Mouse (Mus musculus) kidney, postnatal 0 days (tissue): ENCODE data around the gene Sbsn. TPM values are rescaled to one million over a fixed set of nuclear protein-coding genes. Genes with fewer than 3 reads are reported as not detected.
"Not testable (repeated sequence)": the region's sequence is repeated elsewhere in the genome, so short reads cannot be mapped to it uniquely, and the experiment has no call there.

Source experiments
- ATAC-seq: fragments of 200-750 bp; cut with Nextera tagmentation; replicated peaks from 2 replicates; pipeline ENCODE4 v1.8.0; 2017; ENCODE audit warnings: low read depth, moderate number of reproducible peaks, moderate TSS enrichment, moderate library complexity; ENCODE audit not compliant: low FRiP score
- DNase-seq: peaks from one replicate; pipeline ENCODE4 v3.0.0-alpha.2; 2016; ENCODE audit warnings: low spot score
- H3K27ac ChIP-seq: fragments of 300-500 bp; sonication (generic); 2 replicates; pipeline ENCODE4 v1.5.1; 2014; ENCODE audit warnings: mild to moderate bottlenecking
- H3K27me3 ChIP-seq: fragments of 300-500 bp; sonication (generic); 2 replicates; pipeline ENCODE4 v1.6.1; 2014; ENCODE audit warnings: low read length, mixed read lengths; ENCODE audit not compliant: insufficient read depth
- H3K36me3 ChIP-seq: fragments of 300-500 bp; sonication (generic); 2 replicates; pipeline ENCODE4 v1.6.1; 2014; ENCODE audit warnings: low read length, mixed read lengths; ENCODE audit not compliant: insufficient read depth
- H3K4me1 ChIP-seq: fragments of 300-500 bp; sonication (generic); replicated peaks from 2 replicates; pipeline ENCODE4 v1.6.1; 2014; ENCODE audit warnings: antibody characterized with exemption, low read length, mixed read lengths; ENCODE audit not compliant: insufficient read depth
- H3K4me2 ChIP-seq: fragments of 300-500 bp; sonication (generic); 2 replicates; pipeline ENCODE4 v1.6.1; 2014; ENCODE audit warnings: mild to moderate bottlenecking, low read length, moderate library complexity, mixed read lengths
- H3K4me3 ChIP-seq: fragments of 300-500 bp; sonication (generic); replicated peaks from 2 replicates; pipeline ENCODE4 v1.5.1; 2014; ENCODE audit warnings: low read depth, low read length
- H3K9ac ChIP-seq: fragments of 300-500 bp; sonication (generic); 2 replicates; pipeline ENCODE4 v1.6.1; 2014; ENCODE audit warnings: low read depth, low read length
- H3K9me3 ChIP-seq: fragments of 300-500 bp; sonication (generic); replicated peaks from 2 replicates; pipeline ENCODE4 v1.6.1; 2016; ENCODE audit warnings: low read length, inconsistent platforms, mixed read lengths
- CTCF ChIP-seq: IDR thresholded peaks from 2 replicates; pipeline ENCODE4 v1.5.1; 2016; ENCODE audit warnings: antibody characterized with exemption, low read depth, mild to moderate bottlenecking, moderate library complexity
- WGBS: fragments of 180-500 bp; shearing (Covaris S2); extraction: QIAGEN DNeasy Blood & Tissue Kit; methylation state at CpG from one replicate; pipeline ENCODE4 v1.1.7; 2014; 5-methylcytosine and 5-hydroxymethylcytosine counted together
- polyA plus RNA-seq: library from polyadenylated mRNA; unstranded; fragments of >200 nt; fragmentation: Nextera tagmentation; extraction: Ambion mirVana; gene quantifications from 2 replicates; pipeline ENCODE4 v1.2.1, GENCODE M21; 2015

Gene Sbsn
- polyA plus RNA-seq, 1 experiment from 2014 or later = 2.5 TPM

DNA sequence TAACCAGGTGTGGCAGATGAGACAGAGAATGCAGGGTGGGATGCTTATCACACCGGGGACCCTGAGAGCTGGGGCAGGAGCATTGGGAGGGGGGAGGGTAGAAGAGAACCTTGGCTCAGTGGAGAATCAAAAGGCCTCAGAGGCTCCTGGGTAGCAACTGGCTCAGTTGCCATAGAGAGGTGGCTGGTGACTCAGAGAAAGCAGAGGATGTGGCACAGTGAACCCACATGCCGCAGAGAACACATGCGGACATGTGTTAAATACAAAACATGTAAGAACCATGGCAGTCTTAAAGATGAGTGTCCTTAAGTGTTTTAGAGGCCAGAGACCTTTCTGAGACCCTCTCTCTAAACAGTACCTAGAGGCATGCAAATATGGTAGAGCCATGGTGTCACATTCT lies 15.1 kb upstream of the Sbsn start:
- Histone ChIP-seq H3K9me3 (no peaks in the 10 kb centered on the region), H3K4me1 (no peaks in the 10 kb centered on the region; the same call in 1 of the 2 replicates), H3K27me3 (no peaks in the 10 kb centered on the region), H3K9ac (no peak overlapping the region), H3K27ac (no peak overlapping the region), H3K4me3 (no peak overlapping the region), H3K4me2 (no peak overlapping the region), H3K36me3 (peaks cover 15% of the 10 kb centered on the region; the same call in 1 of the 2 replicates)
- ATAC-seq (no peak), DNase-seq (no peak)
- 93% methylated on average over 3 of the region's 3 CpGs for WGBS
- TF ChIP-seq CTCF = no peak

DNA sequence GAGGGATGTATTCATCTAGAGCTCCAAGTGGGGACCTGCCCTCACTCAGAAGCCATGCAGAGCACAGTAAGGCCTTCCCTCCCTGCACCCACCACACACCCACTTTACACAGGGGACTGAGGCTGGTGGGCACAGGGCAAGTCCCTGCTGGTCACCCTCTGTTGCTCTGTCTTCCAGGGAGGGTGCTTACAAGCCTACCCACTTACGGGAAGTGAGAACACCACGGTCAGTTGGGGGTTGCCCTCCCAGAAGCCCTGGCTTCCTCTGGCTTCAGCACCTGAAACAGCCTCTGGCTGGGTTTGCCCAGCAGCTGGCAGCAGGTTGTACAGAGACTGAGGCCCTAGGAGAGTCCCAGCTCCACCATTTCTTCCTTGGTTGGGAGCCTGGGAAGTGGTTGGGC lies 8.7 kb upstream of the Sbsn start:
- not testable (repeated sequence) for ATAC-seq, DNase-seq, H3K4me2 ChIP-seq, H3K4me1 ChIP-seq, H3K36me3 ChIP-seq, H3K9me3 ChIP-seq, H3K27me3 ChIP-seq, H3K4me3 ChIP-seq, H3K9ac ChIP-seq, H3K27ac ChIP-seq
- WGBS = 56% methylated on average over 2 of the region's 2 CpGs

DNA sequence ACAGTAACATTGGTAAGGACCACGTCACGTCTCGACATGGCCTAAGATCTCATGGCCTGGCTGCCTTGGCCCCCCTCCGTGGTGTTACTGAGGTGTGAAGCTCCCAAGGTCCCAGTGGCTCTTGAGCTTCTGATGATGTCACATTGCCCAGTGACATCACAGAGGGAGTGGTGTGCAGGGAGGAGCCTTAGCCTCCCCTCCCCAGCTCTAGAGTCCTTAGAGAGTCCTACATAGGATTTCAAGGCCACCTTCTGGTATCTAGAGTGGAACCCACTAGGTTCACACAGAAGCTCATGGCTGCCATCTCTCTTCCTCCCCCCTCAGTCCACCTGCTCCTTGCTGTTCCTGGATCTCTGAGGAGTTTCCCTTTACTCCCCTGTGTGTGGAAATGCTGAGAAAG lies 7.7 kb upstream of the Sbsn start, which contains the start of gene Gapdhs:
Gene Gapdhs, minus strand, starts transcription at position 65 of the 400 bp plus-strand sequence.
- not testable (repeated sequence) for DNase-seq, ATAC-seq, H3K4me2 ChIP-seq, H3K27me3 ChIP-seq, H3K36me3 ChIP-seq, H3K27ac ChIP-seq, H3K9ac ChIP-seq, H3K4me1 ChIP-seq, H3K4me3 ChIP-seq, H3K9me3 ChIP-seq
- 100% methylated on average over 1 of the region's 4 CpGs for WGBS

DNA sequence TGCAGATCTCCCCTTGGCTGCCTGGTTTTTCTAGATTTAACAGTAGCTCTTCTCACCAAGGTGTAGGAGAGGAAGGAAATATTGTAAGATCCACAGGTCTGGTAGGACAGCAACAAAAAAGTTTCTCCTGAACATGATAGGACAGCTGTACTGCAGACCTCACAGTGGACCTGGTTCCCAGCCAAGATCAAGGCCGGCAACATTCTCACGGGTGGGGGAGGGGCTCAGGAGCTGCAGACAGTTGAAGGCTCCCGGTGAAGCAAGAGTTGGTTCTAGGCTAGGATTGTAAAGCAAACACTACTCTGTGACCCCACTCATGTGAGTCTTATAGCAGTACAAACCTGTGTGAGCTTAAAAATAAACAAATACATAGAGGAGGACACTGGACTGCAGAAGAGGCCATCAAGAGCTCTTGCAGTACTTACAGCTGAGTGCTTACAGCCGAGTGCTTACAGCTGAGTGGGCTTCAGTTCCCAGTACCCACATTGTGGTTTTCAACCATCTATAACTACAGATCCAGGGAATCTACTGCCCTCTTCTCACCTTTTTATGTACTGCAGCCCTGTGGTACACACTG lies 7.2 kb upstream of the Sbsn start:
- no peak overlapping the region for H3K4me3 ChIP-seq
- no peaks in the 10 kb centered on the region for H3K27me3 ChIP-seq
- H3K4me2 ChIP-seq = no peak overlapping the region
- H3K27ac ChIP-seq = no peak overlapping the region
- no peak for ATAC-seq
- H3K36me3 ChIP-seq = no peaks in the 10 kb centered on the region
- H3K4me1 ChIP-seq = no peaks in the 10 kb centered on the region
- WGBS = 27% methylated on average over 4 of the region's 4 CpGs
- no peaks in the 10 kb centered on the region for H3K9me3 ChIP-seq
- TF ChIP-seq CTCF = no peak
- H3K9ac ChIP-seq = no peak overlapping the region
- no peak for DNase-seq

DNA sequence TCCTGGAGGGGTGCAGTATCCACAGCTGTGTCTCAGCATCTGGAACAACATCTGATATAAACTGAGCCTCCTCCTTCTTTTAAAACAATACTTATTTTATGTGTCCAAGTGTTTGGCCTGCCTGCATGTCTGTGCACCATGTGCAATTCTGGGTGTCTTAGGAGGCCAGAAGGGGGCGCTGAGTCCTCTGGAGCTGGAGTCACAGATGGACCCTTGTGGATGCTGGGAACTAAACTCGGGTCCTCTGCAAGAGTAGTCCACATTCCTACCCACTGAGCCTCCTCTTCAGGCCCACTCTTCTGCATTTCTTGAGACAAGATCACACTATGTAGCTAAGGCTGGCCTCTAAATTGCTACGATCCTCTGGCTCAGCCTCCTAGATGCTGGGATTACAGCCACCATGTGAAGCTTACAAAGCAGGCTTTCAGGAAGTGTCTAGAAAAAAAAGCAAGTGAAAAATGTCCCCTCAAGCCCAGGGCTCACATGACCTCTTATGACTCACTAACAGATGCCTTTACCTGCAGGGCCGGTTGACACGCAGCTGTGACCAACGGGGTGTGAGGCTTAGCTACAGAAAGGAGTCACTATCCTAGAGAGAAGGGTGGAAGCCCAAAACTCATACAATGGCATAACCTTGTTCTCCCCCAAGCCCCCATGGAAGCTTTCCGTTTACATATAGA lies 3.6 kb upstream of the Sbsn start:
- DNase-seq = no peak
- H3K27ac ChIP-seq = no peak overlapping the region
- TF ChIP-seq CTCF = 0 out of 2 replicates have a peak, but pooled peaks have one; percentile 18
- H3K4me1 ChIP-seq = 0 out of 2 replicates have a peak, but pooled peaks cover 4% of the 10 kb centered on the region
- H3K36me3 ChIP-seq = no peaks in the 10 kb centered on the region
- WGBS = 80% methylated on average over 7 of the region's 7 CpGs
- H3K4me2 ChIP-seq = no peak overlapping the region
- no peak overlapping the region for H3K9ac ChIP-seq
- H3K4me3 ChIP-seq = no peak overlapping the region
- no peak for ATAC-seq
- no peaks in the 10 kb centered on the region for H3K27me3 ChIP-seq
- H3K9me3 ChIP-seq = no peaks in the 10 kb centered on the region

DNA sequence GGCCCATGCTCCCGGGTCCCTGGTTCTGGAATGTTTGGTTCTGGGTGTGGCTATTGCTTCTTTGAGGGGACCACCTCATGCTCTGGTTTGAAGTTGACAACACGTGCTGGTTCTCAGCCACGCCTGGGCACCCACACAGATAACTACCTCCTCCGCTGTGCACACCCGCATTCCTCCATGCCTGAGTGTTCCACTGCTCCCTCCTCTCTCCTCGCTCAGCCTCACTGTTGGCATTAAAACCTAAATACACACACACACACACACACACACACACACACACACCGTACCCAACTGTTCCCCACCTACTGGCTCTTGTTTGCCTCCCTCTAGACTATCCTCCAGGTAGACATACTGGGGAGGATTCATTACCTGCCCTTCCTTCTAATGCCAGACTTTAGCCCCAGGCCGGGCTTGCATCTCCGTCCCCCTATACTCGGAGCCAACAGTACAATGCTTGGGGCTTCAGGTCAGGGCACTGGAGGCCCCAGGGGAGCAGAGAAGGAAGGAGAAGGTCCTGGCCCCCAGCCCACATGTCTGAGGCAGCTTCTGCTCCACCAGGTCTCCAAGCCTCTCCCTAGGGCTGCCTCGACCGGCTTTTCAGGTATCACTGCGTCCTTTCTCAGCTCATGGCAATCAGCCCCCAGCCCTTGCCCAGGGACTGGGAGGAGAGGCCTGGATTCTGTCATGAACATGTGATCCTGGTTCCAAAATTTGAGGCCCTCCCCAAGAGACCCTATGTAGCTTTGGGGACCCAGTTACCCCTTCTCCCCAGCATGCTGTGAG lies 1.3 kb upstream of the Sbsn start:
- WGBS = 55% methylated on average over 13 of the region's 13 CpGs
- Histone ChIP-seq H3K36me3 (no peaks in the 10 kb centered on the region), H3K4me2 (no peak overlapping the region), H3K27me3 (no peaks in the 10 kb centered on the region), H3K4me3 (no peak overlapping the region), H3K27ac (0 out of 2 replicates have a peak overlapping the region, but pooled peaks have one; percentile 42), H3K4me1 (0 out of 2 replicates have a peak, but pooled peaks cover 4% of the 10 kb centered on the region), H3K9ac (no peak overlapping the region), H3K9me3 (no peaks in the 10 kb centered on the region)
- TF ChIP-seq CTCF = no peak
- DNase-seq = peak; percentile 42
- peak; percentile 73 for ATAC-seq
